Mouse (Mus musculus): ENCODE results near the gene Smurf1. TPM values are rescaled to one million over a fixed set of nuclear protein-coding genes. Genes with fewer than 3 reads are reported as not detected.
A peak's percentile ranks its signal among the peaks of the same experiment; 100 is the strongest.

Gene Smurf1
- total and polyA plus RNA-seq, 3 experiments: 3.1 to 7.2 (median 4.3) TPM

DNA sequence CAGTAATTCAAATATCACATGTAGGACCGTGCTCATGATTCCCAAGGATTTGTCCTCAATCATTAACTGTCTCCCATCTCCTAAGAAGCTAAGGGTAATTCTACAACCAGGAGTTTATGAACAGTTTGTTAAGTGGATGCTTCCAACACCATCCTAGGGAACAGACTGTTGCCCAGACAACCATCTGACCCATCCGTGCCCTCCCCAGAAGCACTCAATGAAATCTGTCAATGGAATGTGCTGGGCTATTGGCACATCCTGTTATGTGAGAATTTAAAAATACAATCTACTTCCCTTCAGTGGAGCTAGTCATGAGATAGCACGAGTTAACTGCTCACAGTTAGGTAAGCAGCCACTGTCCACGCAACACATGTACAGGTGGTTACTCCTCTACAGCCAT is 56.1 kb downstream of the Smurf1 start:
- Histone ChIP-seq H3K79me2 (replicated peaks; ENCODE audit: control insufficient read depth, extremely low read depth, insufficient read depth, poor library complexity, severe bottlenecking) (no peaks in the 10 kb centered on the region), H3K4me2 (ENCODE audit: insufficient read depth, low read depth, poor library complexity, severe bottlenecking) (no peak overlapping the region), H3K4me1 (ENCODE audit: control insufficient read depth in 1 of 2, insufficient read depth in 2 of 2) (peaks cover 0 to 15% of the 10 kb centered on the region in 2 experiments; a peak in 2 of 4 replicates), H3K27me3 (replicated peaks) (no peaks in the 10 kb centered on the region), H3K9me3 (replicated peaks; ENCODE audit: low read length) (no peaks in the 10 kb centered on the region), H3K36me3 (replicated peaks in 1 of 2; ENCODE audit: control insufficient read depth in 1 of 2, insufficient read depth in 1 of 2, low read length in 1 of 2) (no peaks in the 10 kb centered on the region), H3K27ac (ENCODE audit: insufficient read depth, low read depth) (no peak overlapping the region), H3K4me3 (replicated peaks in 1 of 3; ENCODE audit: low read depth in 2 of 3, low read length in 2 of 3, poor library complexity in 1 of 3) (no peak overlapping the region), H3K9ac (ENCODE audit: insufficient read depth, low read depth) (no peak overlapping the region)
- dilution Hi-C loops (cut with MboI; ENCODE audit: extremely low pct_ligation_motif_present, extremely low pct_unique_long_range_greater_than_20kb, low sequenced_read_pairs): no loop called here
- DNase-seq (ENCODE audit: extremely low read depth): no peak
- TF ChIP-seq ETS1 (conservative IDR thresholded peaks at IDR 0.05; ENCODE audit: low read depth, low read length): no peak
- TF ChIP-seq E2F4 (IDR thresholded peaks at IDR 0.05; ENCODE audit: insufficient replicate concordance, low read depth, low read length): no peak
- no peak for TF ChIP-seq MEF2A (IDR thresholded peaks at IDR 0.05; ENCODE audit: borderline replicate concordance, low read depth, low read length)
- no peak for TF ChIP-seq CHD2 (IDR thresholded peaks at IDR 0.05; ENCODE audit: low read length)
- TF ChIP-seq MAZ (IDR thresholded peaks at IDR 0.05; ENCODE audit: low read depth, low read length): no peak
- no peak for TF ChIP-seq PAX5 (IDR thresholded peaks at IDR 0.05; ENCODE audit: low read length)
- TF ChIP-seq RAD21 (IDR thresholded peaks at IDR 0.05; ENCODE audit: low read depth, low read length): no peak
- TF ChIP-seq MAX (IDR thresholded peaks at IDR 0.05; ENCODE audit: low read length): no peak
- TF ChIP-seq ZNF384 (IDR thresholded peaks at IDR 0.05; ENCODE audit: low read depth, low read length): no peak
- TF ChIP-seq POLR2A (IDR thresholded peaks at IDR 0.05; ENCODE audit: low read depth, low read length): no peak
- no peak for TF ChIP-seq KAT2A (IDR thresholded peaks at IDR 0.05; ENCODE audit: insufficient replicate concordance, low read length)
- TF ChIP-seq JUN (IDR thresholded peaks at IDR 0.05; ENCODE audit: insufficient read depth, low read depth, low read length): no peak
- no peak for TF ChIP-seq USF1 (IDR thresholded peaks at IDR 0.05; ENCODE audit: low read depth, low read length)
- no peak for TF ChIP-seq MXI1 (IDR thresholded peaks at IDR 0.05; ENCODE audit: low read depth, low read length)
- no peak for TF ChIP-seq ELF1 (IDR thresholded peaks at IDR 0.05; ENCODE audit: low read depth, low read length)
- TF ChIP-seq USF2 (conservative IDR thresholded peaks at IDR 0.05; ENCODE audit: low read depth, low read length): no peak
- in situ Hi-C loops (cut with MboI; ENCODE audit: low pct_ligation_motif_present, low pct_unique_long_range_greater_than_20kb, low sequenced_read_pairs): no loop called here

DNA sequence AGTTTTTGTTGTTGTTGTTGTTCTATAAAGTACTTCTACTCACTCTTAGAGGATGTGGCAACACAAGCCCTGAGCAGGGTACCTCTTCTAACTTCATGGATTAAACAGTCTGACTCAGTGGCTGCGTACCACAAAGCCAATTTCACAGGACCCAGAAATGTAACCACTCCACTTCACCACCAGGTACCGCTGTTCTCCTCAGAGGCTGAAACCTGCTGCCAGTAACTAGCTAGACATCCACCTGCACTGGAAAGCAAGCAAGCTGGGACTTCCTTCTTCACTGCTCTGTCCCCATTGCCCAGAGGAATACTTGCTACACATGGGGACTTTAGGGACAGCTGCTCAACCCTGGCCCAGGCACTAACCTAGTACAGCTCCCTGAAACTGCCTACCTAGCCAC is 58.1 kb downstream of the Smurf1 start:
- H3K4me1 ChIP-seq (ENCODE audit: control insufficient read depth in 1 of 2, insufficient read depth in 2 of 2): peaks cover 0 to 14% of the 10 kb centered on the region in 2 experiments; a peak in 1 of 4 replicates
- no peak for TF ChIP-seq ETS1 (conservative IDR thresholded peaks at IDR 0.05; ENCODE audit: low read depth, low read length)
- peak; percentile 27 for TF ChIP-seq RAD21 (IDR thresholded peaks at IDR 0.05; ENCODE audit: low read depth, low read length)
- TF ChIP-seq NELFE (IDR thresholded peaks at IDR 0.05; ENCODE audit: low read depth, low read length): no peak
- no peak for TF ChIP-seq RCOR1 (conservative IDR thresholded peaks at IDR 0.05; ENCODE audit: low read depth, low read length)
- TF ChIP-seq IRF4 (IDR thresholded peaks at IDR 0.05; ENCODE audit: low read depth, low read length): no peak
- no peak for TF ChIP-seq MAX (IDR thresholded peaks at IDR 0.05; ENCODE audit: low read length)
- TF ChIP-seq JUN (IDR thresholded peaks at IDR 0.05; ENCODE audit: insufficient read depth, low read depth, low read length): no peak
- TF ChIP-seq TBP (conservative IDR thresholded peaks at IDR 0.05; ENCODE audit: low read depth, low read length): no peak
- no peak for TF ChIP-seq BHLHE40 (IDR thresholded peaks at IDR 0.05; ENCODE audit: low read depth, low read length)
- no peak for TF ChIP-seq UBTF (IDR thresholded peaks at IDR 0.05; ENCODE audit: low read depth, low read length)
- no peak for TF ChIP-seq ZKSCAN1 (IDR thresholded peaks at IDR 0.05; ENCODE audit: borderline replicate concordance, low read depth, low read length)
- TF ChIP-seq POLR2A (IDR thresholded peaks at IDR 0.05; ENCODE audit: low read depth, low read length): no peak
- TF ChIP-seq SIN3A (IDR thresholded peaks at IDR 0.05; ENCODE audit: low read length): no peak
- TF ChIP-seq MYC (IDR thresholded peaks at IDR 0.05; ENCODE audit: low read depth, low read length): no peak
- TF ChIP-seq CTCF (conservative IDR thresholded peaks at IDR 0.05 in 1 of 2, IDR thresholded peaks at IDR 0.05 in 1 of 2; ENCODE audit: low read depth in 2 of 2, low read length in 2 of 2): peak; percentile 18 to 55; a peak in 2 of 4 replicates
- no peak for TF ChIP-seq CHD2 (IDR thresholded peaks at IDR 0.05; ENCODE audit: low read length)
- peak; percentile 32 for TF ChIP-seq SMC3 (IDR thresholded peaks at IDR 0.05; ENCODE audit: low read depth, low read length)
- no peak for TF ChIP-seq PAX5 (IDR thresholded peaks at IDR 0.05; ENCODE audit: low read length)
- TF ChIP-seq MAZ (IDR thresholded peaks at IDR 0.05; ENCODE audit: low read depth, low read length): no peak
- no peak for TF ChIP-seq POLR2AphosphoS2 (IDR thresholded peaks at IDR 0.05; ENCODE audit: low read depth, low read length)
- no peak for TF ChIP-seq GABPA (IDR thresholded peaks at IDR 0.05; ENCODE audit: insufficient replicate concordance, low read depth, low read length)
- TF ChIP-seq ZC3H11A (IDR thresholded peaks at IDR 0.05; ENCODE audit: low read depth, low read length): no peak
- no peak for TF ChIP-seq ZMIZ1 (IDR thresholded peaks at IDR 0.05; ENCODE audit: low read depth, low read length)
- H3K4me2 ChIP-seq (ENCODE audit: insufficient read depth, low read depth, poor library complexity, severe bottlenecking): no peak overlapping the region
- H3K36me3 ChIP-seq (replicated peaks in 1 of 2; ENCODE audit: control insufficient read depth in 1 of 2, insufficient read depth in 1 of 2, low read length in 1 of 2): no peaks in the 10 kb centered on the region
- in situ Hi-C loops (cut with MboI; ENCODE audit: low pct_ligation_motif_present, low pct_unique_long_range_greater_than_20kb, low sequenced_read_pairs) (no loop called here), dilution Hi-C loops (cut with MboI; ENCODE audit: extremely low pct_ligation_motif_present, extremely low pct_unique_long_range_greater_than_20kb, low sequenced_read_pairs) (no loop called here)
- H3K79me2 ChIP-seq (replicated peaks; ENCODE audit: control insufficient read depth, extremely low read depth, insufficient read depth, poor library complexity, severe bottlenecking): no peaks in the 10 kb centered on the region
- H3K9ac ChIP-seq (ENCODE audit: insufficient read depth, low read depth): no peak overlapping the region
- no peak overlapping the region for H3K27ac ChIP-seq (ENCODE audit: insufficient read depth, low read depth)
- peak; percentile 15 for DNase-seq (ENCODE audit: extremely low read depth)
- no peaks in the 10 kb centered on the region for H3K9me3 ChIP-seq (replicated peaks; ENCODE audit: low read length)
- no peak overlapping the region for H3K4me3 ChIP-seq (replicated peaks in 1 of 3; ENCODE audit: low read depth in 2 of 3, low read length in 2 of 3, poor library complexity in 1 of 3)
- H3K27me3 ChIP-seq (replicated peaks): no peaks in the 10 kb centered on the region

Measured in CH12.LX (cell line).